Mouse (Mus musculus) C2C12 (cell line): ENCODE data around the gene Prss50.

Experiments used
- CEBPB ChIP-seq: IDR thresholded peaks from one replicate; pipeline ENCODE4 v1.6.1; 2011; ENCODE audit warnings: low read depth, mild to moderate bottlenecking, control low read depth, moderate library complexity
- CTCF ChIP-seq: IDR thresholded peaks from one replicate; pipeline ENCODE4 v1.5.1; 2011; ENCODE audit not compliant: control insufficient read depth, insufficient read depth, insufficient read length
- MYOD1 ChIP-seq: IDR thresholded peaks from one replicate; pipeline ENCODE4 v1.6.1; 2011; ENCODE audit warnings: low read depth; ENCODE audit not compliant: control insufficient read depth, insufficient read length
- MYOG ChIP-seq: IDR thresholded peaks from one replicate; pipeline ENCODE4 v1.6.1; 2011; ENCODE audit not compliant: control insufficient read depth, insufficient read length; ENCODE audit errors: extremely low read depth
- USF1 ChIP-seq: IDR thresholded peaks from one replicate; pipeline ENCODE4 v1.6.1; 2011; ENCODE audit warnings: low read depth, mild to moderate bottlenecking, control low read depth, moderate library complexity

- TF ChIP-seq CTCF (no peak), USF1 (no peak), MYOG (no peak), CEBPB (no peak), MYOD1 (no peak)
These were observed 17.0 kb downstream of the Prss50 start for GRCm38 (mm10) chr9:110874660-110875191.
